Mouse (Mus musculus): ENCODE results near the gene Zswim8. TPM values are rescaled to one million over a fixed set of nuclear protein-coding genes. Genes with fewer than 3 reads are reported as not detected.

Zswim8 gene
- polyA plus RNA-seq, 2 experiments: 3.1 to 16.8 TPM

GRCm38 (mm10) chr14:20660827-20661660 is 46.3 kb upstream of the Zswim8 start:
- Histone ChIP-seq H3K4me1 (replicated peaks; ENCODE audit: control insufficient read depth in 2 of 2, insufficient read depth in 2 of 2, low read length in 1 of 2) (0 out of 4 replicates have a peak, but pooled peaks cover 0 to 2% of the 10 kb centered on the region in 2 experiments), H3K9me3 (ENCODE audit: control insufficient read depth, low read length) (no peaks in the 10 kb centered on the region), H3K4me3 (ENCODE audit: insufficient read depth in 1 of 2, low read depth in 2 of 2, low read length in 2 of 2) (peak overlapping the region; percentile 48 to 61), H3K27ac (no peak overlapping the region), H3K9ac (replicated peaks) (peak overlapping the region; percentile 18), H3K4me2 (ENCODE audit: low read depth) (peak overlapping the region; percentile 64), H3K27me3 (ENCODE audit: control insufficient read depth, insufficient read depth, low read length) (peaks cover 32% of the 10 kb centered on the region), H3K36me3 (replicated peaks; ENCODE audit: control insufficient read depth, insufficient read depth, low read depth) (no peaks in the 10 kb centered on the region)
- ATAC-seq (ENCODE audit: insufficient read depth): peak; percentile 81
- 2% methylated on average over 52 of the region's 52 CpGs for WGBS (ENCODE audit: insufficient replicate concordance)
- TF ChIP-seq EP300 (IDR thresholded peaks at IDR 0.05; ENCODE audit: low read depth) (no peak), CTCF (IDR thresholded peaks at IDR 0.05; ENCODE audit: low read depth) (peak; percentile 96)
- DNase-seq (ENCODE audit: low read depth in 3 of 3, low spot score in 3 of 3): peak; percentile 93

- Histone ChIP-seq H3K4me2 (ENCODE audit: low read depth) (peak overlapping the region; percentile 64), H3K9me3 (ENCODE audit: control insufficient read depth, low read length) (no peaks in the 10 kb centered on the region), H3K9ac (replicated peaks) (peak overlapping the region; percentile 0), H3K27ac (no peak overlapping the region), H3K36me3 (replicated peaks; ENCODE audit: control insufficient read depth, insufficient read depth, low read depth) (no peaks in the 10 kb centered on the region), H3K4me1 (replicated peaks; ENCODE audit: control insufficient read depth in 2 of 2, insufficient read depth in 2 of 2, low read length in 1 of 2) (0 out of 4 replicates have a peak, but pooled peaks cover 0 to 2% of the 10 kb centered on the region in 2 experiments), H3K4me3 (ENCODE audit: insufficient read depth in 1 of 2, low read depth in 2 of 2, low read length in 2 of 2) (peak overlapping the region; percentile 48 to 51; a peak in 3 of 4 replicates), H3K27me3 (ENCODE audit: control insufficient read depth, insufficient read depth, low read length) (peaks cover 32% of the 10 kb centered on the region)
- DNase-seq (ENCODE audit: low read depth in 3 of 3, low spot score in 3 of 3) (no peak), ATAC-seq (ENCODE audit: insufficient read depth) (0 out of 2 replicates have a peak, but pooled peaks have one; percentile 2)
- 25% methylated on average over 19 of the region's 19 CpGs for WGBS (ENCODE audit: insufficient replicate concordance)
- TF ChIP-seq EP300 (IDR thresholded peaks at IDR 0.05; ENCODE audit: low read depth) (no peak), CTCF (IDR thresholded peaks at IDR 0.05; ENCODE audit: low read depth) (no peak)
Measured at GRCm38 (mm10) chr14:20661661-20662331, 45.6 kb upstream of the Zswim8 start.

DNA sequence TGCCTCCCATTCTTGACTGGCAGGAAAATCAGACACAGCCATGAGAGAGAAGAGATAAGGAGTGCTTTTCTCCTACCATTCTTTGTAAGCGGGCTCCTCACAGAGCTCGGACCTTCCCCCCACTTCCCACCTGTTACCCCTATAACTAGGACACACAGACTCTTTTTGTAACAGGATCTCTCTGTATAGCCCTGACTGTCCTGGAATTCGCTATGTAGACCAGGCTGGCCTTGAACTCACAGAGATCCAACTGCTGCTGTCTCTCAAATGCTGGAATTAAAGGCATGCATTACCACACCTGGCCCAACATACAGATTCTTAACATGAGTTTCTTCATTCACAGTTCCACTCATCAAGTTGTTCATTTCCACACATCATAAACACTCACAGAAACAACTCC is 44.6 kb upstream of the Zswim8 start:
- no peak for ATAC-seq (ENCODE audit: insufficient read depth)
- TF ChIP-seq CTCF (IDR thresholded peaks at IDR 0.05; ENCODE audit: low read depth) (no peak), EP300 (IDR thresholded peaks at IDR 0.05; ENCODE audit: low read depth) (no peak)
- 52% methylated on average over 3 of the region's 3 CpGs for WGBS (ENCODE audit: insufficient replicate concordance)
- no peak overlapping the region for H3K4me3 ChIP-seq (ENCODE audit: insufficient read depth in 1 of 2, low read depth in 2 of 2, low read length in 2 of 2)
- H3K9me3 ChIP-seq (ENCODE audit: control insufficient read depth, low read length): no peaks in the 10 kb centered on the region
- 0 out of 4 replicates have a peak, but pooled peaks cover 0 to 2% of the 10 kb centered on the region in 2 experiments for H3K4me1 ChIP-seq (replicated peaks; ENCODE audit: control insufficient read depth in 2 of 2, insufficient read depth in 2 of 2, low read length in 1 of 2)
- H3K27me3 ChIP-seq (ENCODE audit: control insufficient read depth, insufficient read depth, low read length): peaks cover 32% of the 10 kb centered on the region
- H3K9ac ChIP-seq (replicated peaks): no peak overlapping the region
- H3K4me2 ChIP-seq (ENCODE audit: low read depth): no peak overlapping the region
- DNase-seq (ENCODE audit: low read depth in 3 of 3, low spot score in 3 of 3): no peak
- no peak overlapping the region for H3K27ac ChIP-seq
- no peaks in the 10 kb centered on the region for H3K36me3 ChIP-seq (replicated peaks; ENCODE audit: control insufficient read depth, insufficient read depth, low read depth)

DNA sequence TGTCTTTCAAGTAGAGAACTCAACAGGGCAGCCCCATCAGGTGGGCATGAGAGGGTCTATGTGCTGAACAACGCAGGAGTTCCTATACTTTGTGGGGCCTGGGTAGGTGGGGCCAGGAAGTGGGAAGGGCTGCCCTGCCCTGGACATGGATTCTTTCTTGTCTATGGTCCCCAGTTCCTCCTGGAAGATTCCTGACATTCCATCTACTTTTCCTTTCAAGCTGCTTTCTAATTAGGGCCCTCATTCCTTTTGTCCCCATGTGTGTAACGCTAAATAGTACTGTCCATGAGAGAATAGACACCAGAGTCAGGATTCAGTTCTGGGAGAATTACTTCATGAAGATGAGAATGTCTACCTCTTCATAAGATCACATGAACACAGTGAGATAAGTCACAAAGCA is 43.8 kb upstream of the Zswim8 start:
- Histone ChIP-seq H3K4me2 (ENCODE audit: low read depth) (no peak overlapping the region), H3K27me3 (ENCODE audit: control insufficient read depth, insufficient read depth, low read length) (peaks cover 32% of the 10 kb centered on the region), H3K36me3 (replicated peaks; ENCODE audit: control insufficient read depth, insufficient read depth, low read depth) (no peaks in the 10 kb centered on the region), H3K4me1 (replicated peaks; ENCODE audit: control insufficient read depth in 2 of 2, insufficient read depth in 2 of 2, low read length in 1 of 2) (0 out of 4 replicates have a peak, but pooled peaks cover 0 to 2% of the 10 kb centered on the region in 2 experiments), H3K27ac (no peak overlapping the region), H3K9ac (replicated peaks) (no peak overlapping the region), H3K4me3 (ENCODE audit: insufficient read depth in 1 of 2, low read depth in 2 of 2, low read length in 2 of 2) (no peak overlapping the region), H3K9me3 (ENCODE audit: control insufficient read depth, low read length) (no peaks in the 10 kb centered on the region)
- WGBS (ENCODE audit: insufficient replicate concordance): 45% methylated on average over 2 of the region's 2 CpGs
- TF ChIP-seq EP300 (IDR thresholded peaks at IDR 0.05; ENCODE audit: low read depth): no peak
- no peak for TF ChIP-seq CTCF (IDR thresholded peaks at IDR 0.05; ENCODE audit: low read depth)
- ATAC-seq (ENCODE audit: insufficient read depth) (no peak), DNase-seq (ENCODE audit: low read depth in 3 of 3, low spot score in 3 of 3) (no peak)

DNA sequence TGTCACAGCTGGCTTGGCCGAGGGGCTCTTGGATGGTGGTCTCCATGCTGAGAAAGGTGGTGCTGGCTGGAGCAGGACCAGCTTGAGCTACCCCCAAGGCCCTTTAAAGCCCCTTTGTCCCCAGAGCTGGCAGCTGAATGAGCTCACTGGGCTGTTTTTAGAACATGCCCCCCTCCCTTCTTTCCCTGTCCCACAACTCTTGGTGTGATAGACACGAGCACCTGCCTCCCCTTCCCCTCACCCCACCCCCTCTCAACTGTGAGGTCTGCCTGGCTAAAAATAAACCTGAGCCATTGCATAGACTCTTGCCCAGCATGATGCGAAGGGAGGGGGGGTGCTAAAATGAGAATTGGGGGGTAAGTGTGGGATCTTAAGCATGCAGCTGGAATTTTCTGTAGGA is 42.9 kb upstream of the Zswim8 start:
- no peak overlapping the region for H3K27ac ChIP-seq
- no peak for ATAC-seq (ENCODE audit: insufficient read depth)
- TF ChIP-seq CTCF (IDR thresholded peaks at IDR 0.05; ENCODE audit: low read depth): no peak
- no peak for TF ChIP-seq EP300 (IDR thresholded peaks at IDR 0.05; ENCODE audit: low read depth)
- H3K4me1 ChIP-seq (replicated peaks; ENCODE audit: control insufficient read depth in 2 of 2, insufficient read depth in 2 of 2, low read length in 1 of 2): 0 out of 4 replicates have a peak, but pooled peaks cover 0 to 2% of the 10 kb centered on the region in 2 experiments
- DNase-seq (ENCODE audit: low read depth in 3 of 3, low spot score in 3 of 3): no peak
- no peak overlapping the region for H3K4me2 ChIP-seq (ENCODE audit: low read depth)
- H3K9ac ChIP-seq (replicated peaks): no peak overlapping the region
- 42% methylated on average over 3 of the region's 3 CpGs for WGBS (ENCODE audit: insufficient replicate concordance)
- H3K4me3 ChIP-seq (ENCODE audit: insufficient read depth in 1 of 2, low read depth in 2 of 2, low read length in 2 of 2): no peak overlapping the region
- H3K36me3 ChIP-seq (replicated peaks; ENCODE audit: control insufficient read depth, insufficient read depth, low read depth): no peaks in the 10 kb centered on the region
- no peaks in the 10 kb centered on the region for H3K9me3 ChIP-seq (ENCODE audit: control insufficient read depth, low read length)
- H3K27me3 ChIP-seq (ENCODE audit: control insufficient read depth, insufficient read depth, low read length): peaks cover 32% of the 10 kb centered on the region
